Mouse (Mus musculus) lung, postnatal 4 days (tissue): ENCODE data around the gene Hoxa7.
A peak's percentile ranks its signal among the peaks of the same experiment; 100 is the strongest.

ENCODE experiments used
- DNase-seq, 2 experiments: peaks; one replicate each; pipeline ENCODE4 v3.0.0; 2021

Gene Hoxa7

GRCm38 (mm10) chr6:52196811-52197210 lies 24.8 kb downstream of the Hoxa7 start:
- DNase-seq: peak in 1 of 2 experiments; percentile 26

DNA sequence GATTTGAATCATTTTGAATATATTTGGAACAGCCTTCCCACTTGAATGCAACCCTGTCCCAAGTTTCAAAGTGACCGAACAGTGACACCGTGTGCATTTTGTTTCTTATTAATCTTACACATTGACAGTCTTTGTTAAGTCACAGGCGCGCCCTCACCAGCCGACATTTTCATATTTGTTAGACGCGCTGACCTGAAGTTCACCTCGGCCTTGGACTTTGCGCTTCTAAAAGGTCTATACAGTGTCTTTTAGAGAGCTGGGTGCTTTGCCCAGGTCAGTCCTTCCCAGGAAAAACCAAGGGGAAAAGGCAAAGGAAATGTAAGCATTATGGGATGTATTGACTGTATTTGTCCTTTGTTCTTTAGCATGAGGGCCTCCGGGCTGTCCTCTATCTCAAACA lies 27.0 kb downstream of the Hoxa7 start:
- peak in 1 of 2 experiments; percentile 21 for DNase-seq

DNA sequence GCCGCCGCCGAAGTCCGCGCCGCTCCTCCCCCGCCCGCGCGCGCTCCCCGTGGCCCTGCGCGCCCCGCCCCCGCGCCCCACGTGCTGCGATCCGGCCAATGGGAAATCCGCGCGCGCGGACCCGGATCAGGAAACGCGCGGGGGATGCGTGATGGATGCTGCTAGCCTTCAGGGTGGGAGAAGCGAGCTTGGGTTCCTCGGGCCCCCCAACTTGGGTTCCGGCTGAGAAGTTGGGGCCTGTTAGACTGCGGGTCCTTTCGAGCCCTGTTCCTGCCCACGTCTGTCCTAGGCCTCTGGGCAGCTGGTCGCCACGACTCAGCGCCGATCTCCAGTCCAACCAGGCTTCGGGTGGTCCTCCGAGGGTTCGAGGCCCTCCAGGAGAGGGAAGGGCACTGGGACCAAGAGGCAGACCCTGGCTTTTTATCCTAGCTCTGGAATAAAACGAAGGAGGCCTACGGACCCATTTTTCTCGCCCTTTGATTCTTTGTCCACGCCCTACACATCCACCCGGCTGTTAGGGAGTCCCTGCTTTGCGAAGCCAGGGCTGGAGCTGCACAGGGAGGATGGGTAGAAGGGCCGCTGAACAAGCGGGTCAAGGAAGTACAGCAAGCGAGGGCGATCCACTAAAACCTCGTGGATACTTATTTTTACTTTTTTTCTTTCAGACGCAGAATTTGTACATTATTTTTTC lies 29.6 kb downstream of the Hoxa7 start:
- peak; percentile 91 to 94 for DNase-seq

- DNase-seq: peak; percentile 18 to 49
These were observed 30.5 kb downstream of the Hoxa7 start, which contains the start of gene Hoxa4 for GRCm38 (mm10) chr6:52190906-52191810. Gene Hoxa4, minus strand, starts transcription at chr6:52191753.

DNA sequence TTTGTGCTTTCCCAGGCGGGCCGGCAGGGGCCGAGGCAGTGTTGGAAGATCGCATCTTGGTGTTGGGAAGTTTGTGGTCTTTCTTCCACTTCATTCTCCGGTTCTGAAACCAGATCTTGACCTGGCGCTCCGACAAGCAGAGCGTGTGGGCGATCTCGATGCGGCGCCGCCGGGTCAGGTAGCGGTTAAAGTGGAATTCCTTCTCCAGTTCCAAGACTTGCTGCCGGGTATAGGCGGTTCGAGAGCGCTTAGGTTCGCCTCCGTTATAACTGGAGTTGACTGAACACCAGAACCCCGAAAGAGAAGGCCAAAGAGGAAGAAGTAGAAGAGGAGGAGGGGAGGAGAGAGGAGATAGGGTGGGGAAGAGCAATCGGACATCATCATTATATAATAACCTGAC lies 31.2 kb downstream of the Hoxa7 start:
- DNase-seq: peak; percentile 69 to 77

DNA sequence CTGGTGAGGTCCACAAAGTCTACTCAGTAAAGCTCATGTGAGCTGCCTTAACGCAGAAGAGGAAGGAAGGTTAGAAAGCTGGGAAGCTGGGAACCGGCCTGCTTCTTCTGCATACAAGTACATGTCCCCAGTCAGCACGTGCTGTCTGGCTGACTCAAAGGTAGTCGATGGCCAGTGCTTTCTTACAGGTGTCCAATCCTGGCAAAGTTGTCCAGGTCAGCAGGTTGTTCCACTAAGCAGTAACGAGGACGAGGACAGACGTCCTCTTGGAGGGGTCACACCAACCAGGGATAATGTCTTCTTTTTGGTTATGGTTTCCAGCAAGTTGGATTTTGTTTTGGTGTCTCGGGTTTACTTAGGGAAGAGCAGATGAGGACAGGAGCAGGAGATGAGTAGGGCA lies 31.7 kb downstream of the Hoxa7 start:
- peak; percentile 18 to 25 for DNase-seq

GRCm38 (mm10) chr6:52189172-52189591 lies 32.5 kb downstream of the Hoxa7 start:
- peak; percentile 70 to 88 for DNase-seq

- no peak for DNase-seq
These were observed 35.2 kb downstream of the Hoxa7 start for GRCm38 (mm10) chr6:52186500-52186899.

DNA sequence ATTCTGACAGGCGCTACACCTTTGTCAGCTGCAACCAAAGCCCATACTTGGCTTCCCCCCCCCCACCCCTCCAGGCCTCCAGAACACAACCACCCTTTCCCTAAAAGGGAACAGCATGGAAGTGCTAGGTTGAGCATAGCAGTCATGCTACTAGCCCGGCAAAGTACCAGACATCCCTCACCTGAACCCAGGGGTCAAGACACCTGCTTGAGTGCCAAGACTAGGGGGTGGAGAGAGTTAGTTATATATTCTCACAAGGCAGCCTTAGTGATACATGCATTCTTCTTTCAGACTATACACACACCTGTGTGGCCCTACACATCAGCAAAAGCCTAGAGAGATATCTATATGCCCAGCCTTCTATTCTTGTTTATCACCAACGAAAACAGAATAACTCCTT lies 35.8 kb downstream of the Hoxa7 start:
- no peak for DNase-seq

- peak; percentile 40 to 73 for DNase-seq
These were observed 36.4 kb downstream of the Hoxa7 start for GRCm38 (mm10) chr6:52185222-52185621.

- DNase-seq: peak; percentile 8 to 31
These were observed 37.0 kb downstream of the Hoxa7 start for GRCm38 (mm10) chr6:52184668-52185067.

GRCm38 (mm10) chr6:52183311-52184080 lies 38.2 kb downstream of the Hoxa7 start:
- peak; percentile 38 to 71 for DNase-seq

GRCm38 (mm10) chr6:52182793-52183192 lies 38.9 kb downstream of the Hoxa7 start:
- DNase-seq: no peak

- DNase-seq: peak in 1 of 2 experiments; percentile 16
These were observed 39.6 kb downstream of the Hoxa7 start for GRCm38 (mm10) chr6:52182030-52182429.

DNA sequence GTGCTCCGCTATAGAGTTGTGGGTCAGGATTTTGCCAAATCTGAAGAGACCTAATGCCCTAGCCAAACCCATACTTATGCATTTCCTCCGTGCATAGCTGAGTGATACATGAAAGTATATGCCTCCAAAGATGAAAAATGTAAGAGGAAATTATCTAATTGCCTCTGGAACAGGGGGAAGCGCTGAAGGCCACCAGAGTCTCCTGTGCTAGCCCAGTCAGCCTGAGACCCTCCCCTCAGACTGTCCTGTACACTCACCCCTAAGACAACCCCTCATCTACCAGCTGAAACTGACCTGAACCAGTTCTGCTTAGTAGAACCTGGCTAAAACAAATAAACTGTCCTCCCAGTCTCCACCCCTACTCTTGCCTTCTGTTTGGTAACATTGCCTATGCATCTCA lies 40.9 kb downstream of the Hoxa7 start:
- no peak for DNase-seq

DNA sequence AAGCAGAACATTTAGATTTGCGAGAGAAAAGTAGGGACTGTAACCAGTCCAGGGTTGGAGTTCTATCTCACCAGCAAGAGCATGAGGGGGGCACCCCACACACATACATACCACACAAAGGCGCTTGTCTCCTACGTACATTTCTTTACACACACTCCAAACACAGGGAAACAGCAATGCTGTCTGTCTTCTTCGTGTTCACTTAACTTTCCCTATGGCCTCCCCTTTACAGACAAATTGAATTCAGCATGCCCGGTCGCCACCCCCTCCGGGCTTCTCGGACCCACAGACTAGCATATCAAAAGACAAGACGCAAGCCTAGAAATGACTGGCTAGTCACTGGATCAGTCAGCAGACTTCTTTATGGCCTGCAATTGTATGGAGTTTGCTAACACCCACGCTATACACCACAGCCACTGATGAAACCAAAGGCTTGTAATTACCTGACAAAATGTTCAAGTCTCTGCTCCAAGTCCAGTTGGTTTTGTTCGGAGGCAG lies 41.4 kb downstream of the Hoxa7 start:
- DNase-seq: peak in 1 of 2 experiments; percentile 24

- peak in 1 of 2 experiments; percentile 24 for DNase-seq
These were observed 42.0 kb downstream of the Hoxa7 start for GRCm38 (mm10) chr6:52179690-52180089.

GRCm38 (mm10) chr6:52178918-52179665 lies 42.6 kb downstream of the Hoxa7 start:
- peak in 1 of 2 experiments; percentile 26 for DNase-seq

- DNase-seq: peak in 1 of 2 experiments; percentile 20
These were observed 43.8 kb downstream of the Hoxa7 start for GRCm38 (mm10) chr6:52177806-52178205.

DNA sequence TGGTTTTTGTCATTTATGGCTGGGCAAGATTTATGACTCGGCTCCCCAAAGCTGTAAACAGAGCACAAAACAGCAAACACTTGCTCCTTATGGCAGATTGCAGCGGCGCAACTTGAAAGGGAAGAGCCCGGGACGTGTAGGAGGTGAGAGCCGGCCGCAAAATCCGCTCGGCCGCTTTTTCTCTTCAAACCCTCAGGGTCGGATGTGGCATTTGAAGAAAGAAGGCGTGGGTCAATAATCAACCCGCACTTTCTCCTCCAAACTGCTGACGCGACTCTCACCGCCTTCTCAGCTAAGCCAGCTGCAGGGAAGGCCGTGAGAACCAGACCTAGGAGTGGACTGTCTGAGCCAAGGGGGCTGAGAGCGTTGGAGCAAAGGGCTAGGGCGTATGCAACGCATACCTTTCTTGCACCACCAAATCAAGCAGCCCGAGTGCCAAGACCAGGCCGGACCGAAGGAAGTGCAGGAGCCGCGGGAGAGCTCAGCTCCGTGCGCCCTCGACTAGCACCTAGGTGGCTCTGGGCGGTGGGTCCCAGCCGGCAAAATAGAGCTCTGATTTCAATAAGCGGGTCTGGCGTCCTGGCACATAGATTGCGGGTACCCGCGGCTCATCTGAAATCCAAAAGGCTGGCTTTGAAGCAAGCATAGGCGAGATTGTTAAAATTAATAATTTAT lies 44.5 kb downstream of the Hoxa7 start, which contains the start of gene 5730596B20Rik:
TSS of gene 5730596B20Rik (plus strand) at position 438 of the 675 bp plus-strand sequence.
- peak; percentile 54 to 64 for DNase-seq

GRCm38 (mm10) chr6:52176391-52176790 lies 45.3 kb downstream of the Hoxa7 start:
- DNase-seq: peak in 1 of 2 experiments; percentile 18
